Mouse (Mus musculus) granulocyte monocyte progenitor cell, adult 5-6 weeks (primary cell): ENCODE data around the gene Heatr5a. TPM values are rescaled to one million over a fixed set of nuclear protein-coding genes. Genes with fewer than 3 reads are reported as not detected.

ENCODE experiments used
- ATAC-seq: replicated peaks from 2 replicates; pipeline ENCODE4 v1.8.0; 2016; ENCODE audit warnings: mild to moderate bottlenecking, moderate TSS enrichment, inconsistent platforms; ENCODE audit not compliant: poor library complexity, severe bottlenecking
- total RNA-seq, 2 experiments: library from RNA; stranded (forward) in 1 of 2; stranded (reverse) in 1 of 2; fragments of 200-712, 200-1000 nt in 1 of 2; fragments of >200 nt in 1 of 2; fragmentation: Nextera tagmentation in 1 of 2; gene quantifications; 2 replicates each; pipeline ENCODE4 v1.2.3; 2014 to 2017

Heatr5a gene
- total RNA-seq, 2 experiments from 2014 or later, result 27.4 to 34.3 TPM

GRCm38 (mm10) chr12:51887301-51888290, 83.5 kb downstream of the Heatr5a start:
- peak; percentile 59 for ATAC-seq

DNA sequence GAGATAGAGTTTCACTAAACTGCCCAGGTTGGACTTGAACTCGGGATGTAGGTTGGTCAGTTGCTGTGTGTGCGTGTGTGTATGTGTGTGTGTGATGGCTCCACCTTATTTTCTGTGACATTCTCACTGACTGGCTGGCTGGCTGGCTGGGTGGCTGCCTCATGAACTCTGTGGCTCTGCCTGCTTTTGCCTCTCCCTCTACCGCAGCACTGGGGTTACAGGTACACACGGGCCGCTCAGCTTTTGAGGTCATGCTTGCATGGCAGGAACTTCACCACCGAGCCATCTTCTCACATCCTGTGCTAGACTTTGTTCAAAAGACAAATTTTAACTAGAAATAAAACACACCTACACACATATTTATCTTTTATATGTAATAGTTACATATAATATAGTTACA, 84.8 kb downstream of the Heatr5a start:
- ATAC-seq, result no peak

DNA sequence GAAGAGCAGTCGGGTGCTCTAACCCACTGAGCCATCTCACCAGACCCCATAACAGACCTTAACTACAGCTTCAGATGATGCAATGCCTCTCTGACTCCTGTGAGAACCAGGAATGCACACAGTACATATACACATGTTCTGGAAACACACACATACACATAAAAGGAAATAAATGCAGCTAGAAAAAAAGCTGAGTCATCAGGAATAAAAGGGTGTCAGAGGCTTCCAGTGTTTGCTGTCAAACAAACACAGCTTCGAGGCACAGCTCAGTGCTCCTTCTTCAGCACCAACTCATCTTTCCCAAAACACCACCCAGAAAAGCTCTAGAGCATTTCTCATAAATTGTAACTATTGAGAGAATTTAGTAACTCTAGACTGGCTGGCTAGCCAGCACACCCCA, 86.3 kb downstream of the Heatr5a start:
- ATAC-seq, result no peak

- no peak for ATAC-seq
Measured at GRCm38 (mm10) chr12:51883297-51883805, 87.8 kb downstream of the Heatr5a start.

- no peak for ATAC-seq
Measured at GRCm38 (mm10) chr12:51882606-51883296, 88.4 kb downstream of the Heatr5a start.

GRCm38 (mm10) chr12:51881775-51882174, 89.3 kb downstream of the Heatr5a start:
- ATAC-seq, result no peak

GRCm38 (mm10) chr12:51871446-51872144, 99.5 kb downstream of the Heatr5a start:
- ATAC-seq, result peak; percentile 80

DNA sequence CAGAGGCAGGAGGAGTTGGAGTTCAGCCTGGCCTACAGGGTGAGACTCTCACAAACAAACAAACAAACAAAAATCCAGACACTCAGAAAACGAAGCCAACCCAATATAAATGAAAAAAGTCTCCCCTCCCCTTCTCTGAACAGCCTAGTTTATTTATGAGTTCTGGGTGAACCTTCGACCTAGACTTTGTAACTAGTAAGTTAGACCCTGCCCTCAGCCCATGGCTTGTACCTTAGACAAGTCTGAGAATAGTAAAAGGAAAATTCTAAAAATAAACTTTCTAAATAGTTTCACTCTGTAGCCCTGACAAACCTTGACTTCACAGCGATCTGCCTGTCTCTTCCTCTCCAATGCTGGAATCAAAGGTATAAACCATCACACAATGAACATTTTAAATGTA, 101.6 kb downstream of the Heatr5a start:
- ATAC-seq, result no peak

- no peak for ATAC-seq
Measured at GRCm38 (mm10) chr12:51867076-51867475, 104.0 kb downstream of the Heatr5a start.

DNA sequence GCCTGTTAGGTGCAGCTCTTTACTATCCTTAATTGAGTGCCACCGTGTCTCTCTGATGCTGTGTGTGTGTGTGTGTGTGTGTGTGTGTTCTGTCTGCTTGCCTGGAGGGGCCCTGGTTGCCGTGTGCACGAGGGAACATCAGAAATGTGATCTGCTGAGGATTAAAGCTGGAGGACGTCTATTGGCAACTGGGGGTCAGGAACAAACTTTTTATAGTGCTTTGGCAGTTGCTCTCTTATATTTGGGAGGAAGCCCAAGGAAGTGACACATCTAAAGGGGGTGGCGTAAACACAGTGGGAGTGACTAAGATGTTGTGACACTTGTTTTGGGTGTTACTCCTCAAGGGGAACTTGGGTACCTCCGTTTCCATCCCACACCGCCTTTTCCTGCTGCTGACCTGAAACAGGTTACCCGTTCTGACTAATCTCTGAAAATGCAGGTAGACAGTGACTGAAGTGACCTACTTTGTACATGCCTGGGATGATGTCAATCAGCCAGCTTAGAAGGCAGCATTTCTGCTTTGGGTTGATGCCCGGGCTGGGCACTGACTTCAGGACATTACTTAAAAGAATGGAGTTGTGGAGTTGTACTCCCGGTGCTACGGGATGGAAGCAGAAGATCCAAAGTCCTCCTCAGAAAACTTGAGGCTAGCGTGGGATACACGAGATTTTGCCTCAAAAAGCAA, 104.8 kb downstream of the Heatr5a start:
- ATAC-seq, result peak; percentile 69

DNA sequence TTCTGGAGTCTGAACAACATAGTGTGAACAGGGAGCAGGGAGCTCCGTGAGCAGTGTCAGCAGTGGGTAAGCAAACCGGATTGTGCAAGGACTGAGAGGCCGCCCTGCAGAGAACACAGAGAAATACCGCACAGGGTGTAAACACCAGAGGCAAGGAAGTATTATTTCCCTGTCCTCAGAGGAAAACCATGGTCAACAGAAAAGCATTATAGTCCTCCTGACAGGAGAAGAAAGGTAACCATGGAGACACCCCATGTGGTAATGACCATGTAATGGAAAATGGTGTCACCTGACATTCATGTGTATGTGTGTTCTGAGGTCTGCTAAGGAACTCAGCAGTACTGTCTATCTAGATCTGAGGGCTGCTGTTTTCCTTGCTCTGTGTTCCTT, 105.3 kb downstream of the Heatr5a start:
- ATAC-seq, result peak; percentile 76

DNA sequence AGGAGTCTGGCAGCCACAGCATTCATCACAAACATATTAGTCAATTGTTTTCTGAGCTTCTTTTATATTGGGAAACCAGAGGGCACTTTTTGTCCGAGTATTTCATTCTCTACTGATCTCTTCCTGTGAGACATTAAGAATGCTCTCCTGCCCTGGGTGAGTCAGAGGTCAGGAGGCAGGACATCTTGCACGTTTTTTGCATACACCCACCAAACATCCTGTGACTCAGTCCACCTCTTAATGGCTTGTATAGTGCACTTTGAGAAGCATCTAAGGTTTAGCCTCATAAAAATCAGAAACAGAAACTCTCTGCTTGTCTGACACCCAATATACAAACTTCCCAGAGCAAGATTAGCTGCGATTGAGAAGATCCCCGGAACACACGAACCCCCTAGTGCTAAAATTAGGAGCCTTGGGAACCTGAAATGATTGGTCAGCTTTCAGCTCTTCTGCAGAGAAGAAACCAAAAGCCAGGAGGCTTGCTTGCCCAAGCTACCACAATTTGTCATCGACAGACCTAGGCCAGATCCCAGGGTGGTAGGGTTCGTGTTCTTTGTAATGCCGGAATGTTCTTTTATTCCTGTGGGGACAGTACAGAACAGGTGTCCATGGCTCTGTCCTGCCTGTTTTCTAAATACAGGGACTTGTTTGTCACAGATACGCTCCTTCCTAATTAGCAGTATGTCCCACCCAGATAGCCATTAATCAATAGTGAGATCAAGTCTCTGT, 105.9 kb downstream of the Heatr5a start:
- peak; percentile 31 for ATAC-seq

DNA sequence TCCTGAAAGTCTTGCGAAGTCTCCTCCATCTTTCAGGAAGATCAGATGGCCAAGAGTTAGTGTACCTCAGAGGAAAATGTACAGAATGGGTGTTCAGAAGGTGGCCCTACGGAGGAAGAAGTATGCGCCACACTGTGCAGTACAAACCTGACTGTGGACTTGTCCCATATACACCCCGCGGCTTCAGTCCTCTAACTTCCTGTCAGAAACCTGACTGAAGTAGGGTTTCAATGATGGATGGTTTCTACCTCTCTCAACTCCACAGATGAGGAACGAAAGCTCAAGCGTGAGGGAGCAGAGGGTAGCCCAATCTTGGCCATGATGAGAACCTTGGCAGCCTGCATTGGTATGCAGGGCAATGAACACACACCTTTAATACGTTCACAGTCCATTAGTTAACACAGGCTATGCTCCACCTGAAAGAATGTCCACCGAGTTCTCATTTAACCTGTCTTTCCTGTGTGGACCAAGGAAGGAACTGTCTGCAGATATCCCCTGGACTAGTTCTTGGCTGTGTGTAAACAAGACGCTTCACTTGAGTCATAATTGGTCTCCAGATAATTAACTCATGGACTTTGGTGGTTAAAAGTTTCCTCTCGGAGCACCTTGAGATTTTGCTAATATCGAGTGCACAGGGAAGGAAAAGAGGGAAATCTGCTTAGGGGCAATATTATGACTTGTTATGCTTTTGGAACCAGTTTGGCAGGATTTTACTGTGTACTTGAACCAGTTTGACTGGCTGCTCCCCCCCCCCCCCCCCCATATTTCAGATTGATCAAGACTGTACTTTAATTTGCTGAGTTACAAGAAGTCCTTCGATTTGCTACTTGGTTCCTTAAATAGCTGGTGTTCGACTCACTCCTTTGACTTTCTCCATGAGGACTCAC, 107.8 kb downstream of the Heatr5a start:
- no peak for ATAC-seq

- no peak for ATAC-seq
Measured at GRCm38 (mm10) chr12:51858134-51859028, 112.7 kb downstream of the Heatr5a start.

- peak; percentile 38 for ATAC-seq
Measured at GRCm38 (mm10) chr12:51856768-51857295, 114.3 kb downstream of the Heatr5a start.

DNA sequence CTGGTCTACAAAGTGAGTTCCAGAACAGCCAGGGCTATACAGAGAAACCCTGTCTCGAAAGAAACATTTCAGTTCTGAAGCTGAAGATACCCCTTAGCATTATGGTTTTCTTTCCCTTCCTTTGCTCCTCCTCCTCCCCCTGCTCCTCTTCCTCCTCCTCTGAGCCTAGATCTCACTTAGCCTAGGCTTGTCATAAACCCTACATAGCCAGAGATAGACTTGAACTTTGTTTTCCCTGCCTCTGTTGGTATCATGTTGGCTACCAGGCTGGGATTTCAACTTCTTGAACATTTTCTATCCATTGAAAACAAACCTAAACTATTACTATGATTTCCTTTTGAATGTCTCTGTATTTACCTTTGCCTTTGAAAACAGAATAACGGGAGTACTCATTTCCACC, 115.2 kb downstream of the Heatr5a start:
- no peak for ATAC-seq

DNA sequence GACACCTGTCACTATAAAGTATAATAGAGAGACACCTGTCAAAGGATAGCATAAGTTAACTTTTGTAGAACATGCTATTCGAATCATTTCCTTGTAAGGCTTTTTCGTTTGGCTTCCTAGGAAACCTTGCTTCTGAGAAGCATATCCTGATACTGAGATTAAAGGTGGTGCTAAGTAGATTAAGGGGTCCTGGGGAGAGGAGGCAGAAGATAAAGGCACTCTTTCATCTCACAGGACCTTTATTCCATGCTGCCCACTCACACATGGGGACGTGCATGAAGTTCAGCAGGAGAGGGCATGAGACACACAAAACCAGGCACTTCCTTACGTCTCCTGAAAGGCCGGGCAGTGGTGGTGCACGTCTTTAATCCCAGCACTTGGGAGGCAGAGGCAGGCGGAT, 115.7 kb downstream of the Heatr5a start:
- ATAC-seq, result no peak
